Mouse (Mus musculus) left cerebral cortex, adult 8-10 months (tissue): ENCODE results near the gene Sfpq. TPM values are rescaled to one million over a fixed set of nuclear protein-coding genes. Genes with fewer than 3 reads are reported as not detected.

Experiments used
- total RNA-seq, 4 experiments: library from RNA; stranded (reverse); gene quantifications; 2 replicates each; pipeline ENCODE4 v1.2.4; 2022

Gene Sfpq
- total RNA-seq, 4 experiments from 2014 or later, result 156 to 207 (median 198) TPM

Other genes starting within 250 kb of the Sfpq start
- 10 to 100 TPM; 52.1 to 61.7 (median 57.4) TPM for gene Zmym4, start 53.2 kb upstream of the Sfpq start, total RNA-seq
- gene Zmym1, start 39.8 kb downstream of the Sfpq start, total RNA-seq, result 10 to 100 TPM; 10.6 to 14.6 (median 12.9) TPM
- 10 to 100 TPM; 29.7 to 41.0 (median 36.2) TPM for gene Zmym6, start 56.1 kb downstream of the Sfpq start, total RNA-seq
- 1 to 10 TPM; 3.4 to 5.7 (median 4.2) TPM for gene Tmem35b, start 102.4 kb downstream of the Sfpq start, total RNA-seq
- gene Dlgap3, start 147.9 kb downstream of the Sfpq start, total RNA-seq, result 100 to 1,000 TPM; 313 to 384 (median 344) TPM
- gene Smim12, start 222.5 kb downstream of the Sfpq start, total RNA-seq, result 10 to 100 TPM; 56.2 to 58.6 (median 58.4) TPM